Mouse (Mus musculus) midbrain, postnatal 0 days (tissue): ENCODE results near the gene Fam76a. TPM values are rescaled to one million over a fixed set of nuclear protein-coding genes. Genes with fewer than 3 reads are reported as not detected.

ENCODE experiments used
- ATAC-seq: fragments of 200-750 bp; cut with Nextera tagmentation; 2 replicates; pipeline ENCODE4 v1.8.0; 2017; ENCODE audit warnings: moderate number of reproducible peaks, mild to moderate bottlenecking, moderate TSS enrichment, moderate library complexity; ENCODE audit not compliant: low FRiP score
- DNase-seq: peaks from one replicate; pipeline ENCODE4 v3.0.0-alpha.2; 2015; ENCODE audit warnings: low spot score
- H3K27ac ChIP-seq: fragments of 300-500 bp; sonication (generic); 2 replicates; pipeline ENCODE4 v1.5.1; 2014; ENCODE audit warnings: low read depth, mild to moderate bottlenecking, low read length, mixed read lengths
- H3K27me3 ChIP-seq: fragments of 300-500 bp; sonication (generic); 2 replicates; pipeline ENCODE4 v1.6.1; 2014; ENCODE audit warnings: low read length, control low read depth, mixed read lengths; ENCODE audit not compliant: insufficient read depth
- H3K36me3 ChIP-seq: fragments of 300-500 bp; sonication (generic); 2 replicates; pipeline ENCODE4 v1.6.1; 2014; ENCODE audit warnings: low read length, control low read depth, mixed read lengths; ENCODE audit not compliant: insufficient read depth
- H3K4me1 ChIP-seq: fragments of 300-500 bp; sonication (generic); 2 replicates; pipeline ENCODE4 v1.6.1; 2014; ENCODE audit warnings: mild to moderate bottlenecking, control low read depth, antibody characterized with exemption, low read length, mixed read lengths; ENCODE audit not compliant: insufficient read depth
- H3K4me2 ChIP-seq: fragments of 300-500 bp; sonication (generic); 2 replicates; pipeline ENCODE4 v1.6.1; 2014; ENCODE audit warnings: low read depth, mild to moderate bottlenecking, low read length, mixed read lengths; ENCODE audit not compliant: poor library complexity, severe bottlenecking
- H3K4me3 ChIP-seq: fragments of 300-500 bp; sonication (generic); 2 replicates; pipeline ENCODE4 v1.5.1; 2014; ENCODE audit warnings: low read depth, mild to moderate bottlenecking, low read length, moderate library complexity
- H3K9ac ChIP-seq: fragments of 300-500 bp; sonication (generic); replicated peaks from 2 replicates; pipeline ENCODE4 v1.6.1; 2014; ENCODE audit warnings: mild to moderate bottlenecking, low read length, moderate library complexity, mixed read lengths; ENCODE audit not compliant: poor library complexity, severe bottlenecking
- H3K9me3 ChIP-seq: fragments of 300-500 bp; sonication (generic); 2 replicates; pipeline ENCODE4 v1.6.1; 2016; ENCODE audit warnings: low read length, control low read depth
- CTCF ChIP-seq: IDR thresholded peaks from 2 replicates; pipeline ENCODE4 v1.5.1; 2016; ENCODE audit warnings: antibody characterized with exemption, mild to moderate bottlenecking
- WGBS: fragments of 180-500 bp; shearing (Covaris S2); extraction: QIAGEN DNeasy Blood & Tissue Kit; methylation state at CpG from one replicate; pipeline ENCODE4 v1.1.7; 2014; 5-methylcytosine and 5-hydroxymethylcytosine counted together
- polyA plus RNA-seq: library from polyadenylated mRNA; unstranded; fragments of >200 nt; fragmentation: Nextera tagmentation; extraction: Ambion mirVana; gene quantifications from 2 replicates; pipeline ENCODE4 v1.2.1, GENCODE M21; 2015
- total RNA-seq: library from RNA; depleted of rRNA; stranded (reverse); fragments of >200 nt; gene quantifications from 2 replicates; pipeline ENCODE4 v1.2.3, GENCODE M21; 2014

Fam76a gene
- total and polyA plus RNA-seq, 2 experiments from 2014 or later: 16.6 to 31.0 TPM

DNA sequence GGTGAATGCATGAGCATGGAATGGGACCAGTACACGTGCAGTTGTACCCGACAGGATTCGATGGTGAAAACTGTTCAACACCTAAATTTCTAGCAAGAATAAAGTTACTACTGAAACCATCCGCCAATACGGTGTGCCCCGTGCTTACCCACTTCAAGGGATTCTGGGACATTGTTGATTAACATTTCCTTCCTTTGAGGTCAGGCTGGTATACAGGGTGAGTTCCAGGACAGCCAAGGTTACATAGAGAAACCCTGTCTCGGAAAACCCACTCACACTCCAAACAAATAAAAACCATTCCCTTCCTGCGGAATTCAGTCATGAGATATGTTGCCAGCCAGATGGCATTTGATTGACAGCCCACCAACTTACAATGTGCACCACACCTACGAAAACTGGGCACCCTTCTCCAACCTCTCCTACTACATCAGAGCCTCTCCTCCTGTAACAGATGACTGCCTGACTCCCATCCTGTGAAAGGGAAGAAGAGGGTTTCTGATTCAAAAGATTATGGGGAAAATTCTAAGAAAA lies 37.4 kb downstream of the Fam76a start:
- peak overlapping the region; percentile 91 for H3K9ac ChIP-seq
- peaks cover 10% of the 10 kb centered on the region; the same call in 1 of the 2 replicates for H3K4me1 ChIP-seq
- H3K27ac ChIP-seq: peak overlapping the region; percentile 77; the same call in 1 of the 2 replicates
- H3K27me3 ChIP-seq: no peaks in the 10 kb centered on the region
- no peak for TF ChIP-seq CTCF
- peak overlapping the region; percentile 63 for H3K4me2 ChIP-seq
- ATAC-seq (no peak), DNase-seq (no peak)
- no peaks in the 10 kb centered on the region for H3K9me3 ChIP-seq
- WGBS: 13% methylated on average over 9 of the region's 9 CpGs
- H3K4me3 ChIP-seq: peak overlapping the region; percentile 97
- no peaks in the 10 kb centered on the region for H3K36me3 ChIP-seq

- peak; percentile 95 for ATAC-seq
- WGBS: under 1% methylated on average over 71 of the region's 72 CpGs
- peak; percentile 93 for DNase-seq
- Histone ChIP-seq H3K4me3 (peak within 1 kb of the TSS; percentile 97), H3K27me3 (no peaks in the 10 kb centered on the region), H3K9me3 (no peaks in the 10 kb centered on the region), H3K36me3 (peaks cover 4% of the 10 kb centered on the region; the same call in 1 of the 2 replicates), H3K9ac (peak within 1 kb of the TSS; percentile 91), H3K4me2 (peak within 1 kb of the TSS; percentile 63), H3K27ac (peak within 1 kb of the TSS; percentile 77), H3K4me1 (peaks cover 10% of the 10 kb centered on the region; the same call in 1 of the 2 replicates)
- TF ChIP-seq CTCF: no peak
Observed at GRCm38 (mm10) chr4:132884064-132884843, 38.1 kb downstream of the Fam76a start, which contains the start of gene Stx12. Stx12 (minus strand) TSS chr4:132884509.

GRCm38 (mm10) chr4:132883561-132884063 lies 38.7 kb downstream of the Fam76a start:
- Histone ChIP-seq H3K9me3 (no peaks in the 10 kb centered on the region), H3K36me3 (peaks cover 4% of the 10 kb centered on the region; the same call in 1 of the 2 replicates), H3K4me3 (peak overlapping the region; percentile 97), H3K27ac (peak overlapping the region; percentile 77), H3K9ac (peak overlapping the region; percentile 91), H3K4me1 (peaks cover 10% of the 10 kb centered on the region; the same call in 1 of the 2 replicates), H3K27me3 (no peaks in the 10 kb centered on the region), H3K4me2 (peak overlapping the region; percentile 63)
- TF ChIP-seq CTCF: no peak
- DNase-seq (no peak), ATAC-seq (peak; percentile 61; the same call in 1 of the 2 replicates)
- WGBS: 3% methylated on average over 21 of the region's 21 CpGs

- no peak for DNase-seq
- no peak for ATAC-seq
- H3K27ac ChIP-seq: no peak overlapping the region
- no peak for TF ChIP-seq CTCF
- no peaks in the 10 kb centered on the region for H3K4me1 ChIP-seq
- H3K4me3 ChIP-seq: no peak overlapping the region
- H3K36me3 ChIP-seq: peaks cover 8% of the 10 kb centered on the region
- 96% methylated on average over 7 of the region's 7 CpGs for WGBS
- no peaks in the 10 kb centered on the region for H3K9me3 ChIP-seq
- H3K9ac ChIP-seq: no peak overlapping the region
- no peak overlapping the region for H3K4me2 ChIP-seq
- no peaks in the 10 kb centered on the region for H3K27me3 ChIP-seq
Observed at GRCm38 (mm10) chr4:132874363-132875097, 47.8 kb downstream of the Fam76a start.

DNA sequence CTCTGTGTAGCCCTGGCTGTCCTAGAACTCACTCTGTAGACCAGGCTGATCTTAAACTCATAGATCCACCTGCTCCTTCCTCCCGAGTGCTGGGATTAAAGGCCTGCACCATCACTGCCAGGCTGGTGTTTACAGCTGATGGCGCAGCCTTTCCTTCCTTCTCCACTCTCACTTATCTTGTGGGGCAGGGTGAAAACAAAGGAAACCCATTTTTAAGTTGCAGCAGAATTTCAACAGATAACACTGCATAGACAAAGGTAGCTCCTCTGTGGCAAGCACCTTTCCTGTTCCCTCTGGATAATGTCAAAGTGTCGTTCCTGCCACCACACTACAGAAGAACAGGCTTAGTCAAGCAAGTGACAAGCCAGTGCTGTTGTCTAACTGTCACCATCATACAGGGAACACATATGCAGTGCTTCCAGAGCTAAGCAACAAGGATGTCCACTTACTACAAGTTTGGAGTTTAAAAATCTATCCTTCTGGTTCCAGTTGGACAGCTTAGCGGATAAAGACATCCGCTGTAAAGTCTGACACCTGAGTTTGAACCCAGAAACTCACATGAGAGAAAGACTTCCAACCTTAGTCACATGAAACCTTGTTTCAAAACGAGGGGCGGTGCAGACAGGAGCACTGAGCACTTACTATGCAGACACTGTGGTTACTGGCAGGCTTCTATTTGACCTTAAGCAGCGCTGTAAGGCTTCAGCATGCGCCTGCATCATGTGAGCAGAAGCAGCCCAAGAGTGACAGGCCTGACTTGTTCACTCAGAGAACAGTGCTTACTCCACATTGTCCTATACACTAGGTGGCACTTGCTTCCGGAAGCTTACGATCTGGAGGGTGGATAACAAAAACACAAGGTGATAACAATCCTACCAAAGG lies 48.6 kb downstream of the Fam76a start:
- no peak overlapping the region for H3K4me3 ChIP-seq
- DNase-seq (no peak), ATAC-seq (no peak)
- no peak overlapping the region for H3K9ac ChIP-seq
- no peak for TF ChIP-seq CTCF
- peaks cover 13% of the 10 kb centered on the region for H3K36me3 ChIP-seq
- no peaks in the 10 kb centered on the region for H3K4me1 ChIP-seq
- H3K9me3 ChIP-seq: no peaks in the 10 kb centered on the region
- 89% methylated on average over 11 of the region's 11 CpGs for WGBS
- H3K27ac ChIP-seq: no peak overlapping the region
- no peaks in the 10 kb centered on the region for H3K27me3 ChIP-seq
- H3K4me2 ChIP-seq: no peak overlapping the region
